Mouse (Mus musculus) kidney, adult 2 months (tissue): ENCODE data around the gene B3gnt2. TPM values are rescaled to one million over a fixed set of nuclear protein-coding genes. Genes with fewer than 3 reads are reported as not detected.

Experiments
- DNase-seq: peaks from one replicate; pipeline ENCODE4 v3.0.0; 2021
- H3K27ac ChIP-seq: fragments of 200-500 bp; 2 replicates; pipeline ENCODE4 v1.5.1; 2012; ENCODE audit warnings: low read depth, low read length, control low read depth, inconsistent platforms; ENCODE audit not compliant: insufficient read depth
- H3K27me3 ChIP-seq: fragments of 200-500 bp; replicated peaks from 2 replicates; pipeline ENCODE4 v1.6.1; 2012; ENCODE audit warnings: mild to moderate bottlenecking, moderate library complexity, low read length, inconsistent platforms; ENCODE audit not compliant: control insufficient read depth, insufficient read depth
- H3K36me3 ChIP-seq: fragments of 200-500 bp; 2 replicates; pipeline ENCODE4 v1.6.1; 2012; ENCODE audit warnings: mild to moderate bottlenecking, moderate library complexity, low read length, inconsistent platforms; ENCODE audit not compliant: control insufficient read depth, insufficient read depth
- H3K4me1 ChIP-seq: fragments of 200-500 bp; 2 replicates; pipeline ENCODE4 v1.6.1; 2011; ENCODE audit warnings: low read length; ENCODE audit not compliant: control insufficient read depth, insufficient read depth
- H3K4me3 ChIP-seq: fragments of 200-500 bp; 2 replicates; pipeline ENCODE4 v1.5.1; 2011; ENCODE audit warnings: mild to moderate bottlenecking, low read depth, low read length, control low read depth; ENCODE audit not compliant: insufficient read depth
- CTCF ChIP-seq: fragments of 200-500 bp; conservative IDR thresholded peaks from 2 replicates; pipeline ENCODE4 v1.5.1; 2011; ENCODE audit warnings: low read depth, mild to moderate bottlenecking, control low read depth, low read length, moderate library complexity, mixed read lengths; ENCODE audit not compliant: insufficient read depth, insufficient read length
- POLR2A ChIP-seq: fragments of 200-500 bp; IDR thresholded peaks from one replicate; pipeline ENCODE4 v1.6.1; 2011; ENCODE audit warnings: low read depth, low read length, control low read depth
- WGBS: fragments of 180-500 bp; shearing (Covaris S2); methylation state at CpG from one replicate; pipeline ENCODE4 v1.1.7; 2018; 5-methylcytosine and 5-hydroxymethylcytosine counted together
- polyA plus RNA-seq: library from polyadenylated mRNA; depleted of rRNA; stranded (reverse); fragments of >200 nt; gene quantifications from 2 replicates; pipeline ENCODE4 v1.2.3, GENCODE M21; 2012; rRNA removed

B3gnt2 gene
- polyA plus RNA-seq, 1 experiment, result 21.0 TPM

DNA sequence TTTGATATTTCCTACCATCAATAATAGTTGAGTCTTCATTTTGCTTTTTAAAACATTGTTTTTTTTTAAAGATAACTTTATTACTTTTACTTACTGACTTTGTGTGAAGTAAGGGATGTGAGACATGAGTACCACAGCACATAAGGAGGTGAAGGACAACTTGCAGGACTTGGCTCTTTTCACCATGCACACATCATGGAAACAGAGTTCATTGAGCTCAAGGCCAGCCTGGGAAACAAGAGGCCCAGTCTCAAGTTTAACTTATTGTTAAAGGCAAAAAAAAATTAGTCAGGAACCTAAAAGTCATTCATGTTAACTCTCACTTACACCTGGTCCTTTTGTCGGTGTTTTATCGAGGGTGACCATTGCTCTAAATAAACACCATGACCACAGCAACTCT is 137.7 kb downstream of the B3gnt2 start:
- Histone ChIP-seq H3K4me1 (peaks cover 5% of the 10 kb centered on the region), H3K27me3 (no peaks in the 10 kb centered on the region), H3K4me3 (no peak overlapping the region), H3K36me3 (no peaks in the 10 kb centered on the region), H3K27ac (no peak overlapping the region)
- TF ChIP-seq CTCF (no peak), POLR2A (no peak)
- DNase-seq, result no peak
- 97% methylated on average over 2 of the region's 2 CpGs for WGBS

DNA sequence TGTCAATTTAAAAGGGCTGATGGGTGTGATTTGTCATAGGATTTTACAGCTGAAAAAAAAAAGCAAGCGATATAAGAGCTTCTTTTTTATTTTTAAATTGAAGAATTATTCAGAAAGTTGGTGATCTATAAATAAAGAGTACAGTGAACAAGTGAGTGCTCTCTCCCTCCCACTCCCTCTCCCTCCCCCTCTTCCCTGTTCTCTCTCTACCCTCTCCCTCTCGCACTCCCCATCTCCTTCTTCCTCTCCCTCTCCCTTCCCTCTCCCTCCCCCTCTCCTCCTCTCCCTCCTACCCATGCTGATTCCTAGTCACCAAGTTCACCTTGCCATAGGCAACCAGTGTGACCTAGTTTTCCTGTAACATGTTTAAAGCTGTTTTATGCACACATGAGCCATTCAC is 140.7 kb downstream of the B3gnt2 start:
- H3K36me3 ChIP-seq, result no peaks in the 10 kb centered on the region
- peaks cover 5% of the 10 kb centered on the region for H3K4me1 ChIP-seq
- no peaks in the 10 kb centered on the region for H3K27me3 ChIP-seq
- no peak overlapping the region for H3K27ac ChIP-seq
- TF ChIP-seq POLR2A (no peak), CTCF (no peak)
- peak; percentile 43 for DNase-seq
- no peak overlapping the region for H3K4me3 ChIP-seq
- 72% methylated on average over 2 of the region's 2 CpGs for WGBS

DNA sequence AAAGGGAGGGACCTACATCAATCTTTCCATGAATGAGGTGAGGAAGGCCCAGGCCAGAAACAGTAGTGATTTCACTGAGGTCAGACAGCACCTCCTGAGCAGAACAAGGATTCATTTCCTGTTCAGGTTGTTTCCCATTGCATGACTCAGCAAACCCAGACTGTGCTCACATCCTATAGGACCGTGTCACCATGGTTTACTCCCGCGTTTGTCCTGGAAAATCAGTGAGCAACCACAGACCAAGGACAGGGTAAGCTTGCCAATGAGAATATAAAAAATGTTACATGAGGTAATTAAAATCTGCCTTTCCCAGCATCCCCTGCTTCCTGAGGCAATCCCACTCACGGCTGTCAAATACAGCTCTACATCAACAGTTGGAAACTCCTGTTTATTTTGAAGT is 141.2 kb downstream of the B3gnt2 start:
- peak; percentile 20 for DNase-seq
- 40% methylated on average over 4 of the region's 4 CpGs for WGBS
- H3K27me3 ChIP-seq, result no peaks in the 10 kb centered on the region
- TF ChIP-seq CTCF, result no peak
- no peak for TF ChIP-seq POLR2A
- no peaks in the 10 kb centered on the region for H3K36me3 ChIP-seq
- H3K4me1 ChIP-seq, result peaks cover 5% of the 10 kb centered on the region
- no peak overlapping the region for H3K4me3 ChIP-seq
- H3K27ac ChIP-seq, result peak overlapping the region; percentile 4; the same call in 1 of the 2 replicates

DNA sequence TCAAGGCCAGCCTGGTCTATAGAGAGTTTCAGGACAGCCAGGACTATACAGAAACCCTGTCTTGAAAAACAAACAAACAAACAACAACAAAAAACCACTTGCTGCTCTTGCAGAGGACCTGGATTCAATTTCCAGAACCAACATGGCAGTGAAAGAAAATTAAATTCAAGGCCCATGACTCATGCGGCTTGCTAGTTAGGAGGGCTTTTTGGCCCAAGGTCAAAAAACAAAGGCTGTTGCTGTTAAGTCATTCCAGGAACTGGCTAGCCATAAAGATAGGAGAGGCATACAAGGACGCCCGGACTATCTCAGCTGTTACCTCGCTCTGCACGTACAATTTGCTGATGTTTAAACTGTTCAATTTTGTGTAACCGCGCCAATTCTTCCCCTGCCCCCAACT is 142.7 kb downstream of the B3gnt2 start:
- Histone ChIP-seq H3K36me3 (no peaks in the 10 kb centered on the region), H3K27ac (peak overlapping the region; percentile 64; the same call in 1 of the 2 replicates), H3K4me3 (no peak overlapping the region), H3K4me1 (peaks cover 5% of the 10 kb centered on the region), H3K27me3 (no peaks in the 10 kb centered on the region)
- DNase-seq, result no peak
- WGBS, result 93% methylated on average over 7 of the region's 7 CpGs
- no peak for TF ChIP-seq CTCF
- TF ChIP-seq POLR2A, result no peak

DNA sequence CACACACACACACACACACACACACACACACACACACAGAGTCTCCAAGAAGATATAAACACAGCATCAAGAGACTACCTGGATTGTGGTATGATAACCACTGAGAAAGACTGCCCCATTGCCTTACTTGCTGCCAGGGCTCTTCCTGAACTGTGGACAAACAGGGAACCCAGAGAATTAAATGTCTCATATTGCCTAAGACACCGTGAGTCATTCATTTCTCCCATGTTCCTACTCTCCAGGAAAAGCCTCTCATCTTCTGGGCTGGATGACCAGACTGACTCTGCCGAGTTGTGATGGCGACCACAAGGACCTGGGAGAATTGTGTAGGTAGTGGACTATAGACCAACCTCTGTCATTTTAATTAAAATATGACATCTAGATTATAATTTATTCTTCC is 149.4 kb downstream of the B3gnt2 start:
- Histone ChIP-seq H3K36me3 (no peaks in the 10 kb centered on the region), H3K4me1 (no peaks in the 10 kb centered on the region), H3K4me3 (no peak overlapping the region), H3K27me3 (no peaks in the 10 kb centered on the region), H3K27ac (no peak overlapping the region)
- TF ChIP-seq POLR2A (no peak), CTCF (no peak)
- 90% methylated on average over 3 of the region's 3 CpGs for WGBS
- DNase-seq, result no peak

DNA sequence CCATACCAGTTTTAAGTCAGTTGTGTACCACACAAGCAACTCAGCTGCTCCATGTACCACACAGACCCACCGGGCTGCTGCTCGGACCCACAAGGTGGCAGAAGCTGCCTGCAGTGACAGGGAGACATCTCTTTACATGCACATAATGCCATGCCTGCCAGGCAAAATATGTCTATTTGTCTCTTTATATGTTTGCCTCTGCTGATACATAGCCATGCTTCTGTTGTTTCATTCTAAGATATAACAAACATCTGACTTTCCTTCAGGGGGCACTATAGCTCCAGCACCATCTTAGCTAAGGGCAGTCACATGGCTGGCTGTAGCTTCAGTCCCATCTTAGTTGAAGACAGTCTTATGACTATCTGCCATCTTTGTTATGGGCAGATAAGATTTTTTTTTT is 150.2 kb downstream of the B3gnt2 start:
- Histone ChIP-seq H3K27me3 (no peaks in the 10 kb centered on the region), H3K36me3 (no peaks in the 10 kb centered on the region), H3K27ac (no peak overlapping the region), H3K4me1 (no peaks in the 10 kb centered on the region), H3K4me3 (no peak overlapping the region)
- peak; percentile 58 for DNase-seq
- no peak for TF ChIP-seq POLR2A
- TF ChIP-seq CTCF, result peak; percentile 40
- WGBS, result 96% methylated on average over 2 of the region's 2 CpGs

Other genes with a start within 250 kb of the B3gnt2 start
- gene Zrsr1, start 111.0 kb upstream of the B3gnt2 start, polyA plus RNA-seq, result 5.9 and 6.1 TPM in 2 replicates
- 1.4 and 1.7 TPM in 2 replicates for gene Gm28048, start 121.1 kb upstream of the B3gnt2 start, polyA plus RNA-seq
- gene Commd1, start 121.4 kb upstream of the B3gnt2 start, polyA plus RNA-seq, result 23.5 and 35.7 TPM in 2 replicates
- 109 and 148 TPM in 2 replicates for gene Cct4, start 129.6 kb upstream of the B3gnt2 start, polyA plus RNA-seq
- 2.5 and 4.0 TPM in 2 replicates for gene Fam161a, start 146.6 kb upstream of the B3gnt2 start, polyA plus RNA-seq